Mouse (Mus musculus) kidney, adult 2 months (tissue): Measurements from ENCODE around the gene Sesn1.

Source experiments
- CTCF ChIP-seq: fragments of 200-500 bp; conservative IDR thresholded peaks from 2 replicates; pipeline ENCODE4 v1.5.1; 2011; ENCODE audit warnings: low read depth, mild to moderate bottlenecking, control low read depth, low read length, moderate library complexity, mixed read lengths; ENCODE audit not compliant: insufficient read depth, insufficient read length
- POLR2A ChIP-seq: fragments of 200-500 bp; IDR thresholded peaks from one replicate; pipeline ENCODE4 v1.6.1; 2011; ENCODE audit warnings: low read depth, low read length, control low read depth

- TF ChIP-seq POLR2A = no peak
- no peak for TF ChIP-seq CTCF
Measured at GRCm38 (mm10) chr10:41859820-41860219, 50.1 kb downstream of the Sesn1 start.
